ENCODE assay signal across 8 mouse cellular contexts in the genomic region with DNA sequence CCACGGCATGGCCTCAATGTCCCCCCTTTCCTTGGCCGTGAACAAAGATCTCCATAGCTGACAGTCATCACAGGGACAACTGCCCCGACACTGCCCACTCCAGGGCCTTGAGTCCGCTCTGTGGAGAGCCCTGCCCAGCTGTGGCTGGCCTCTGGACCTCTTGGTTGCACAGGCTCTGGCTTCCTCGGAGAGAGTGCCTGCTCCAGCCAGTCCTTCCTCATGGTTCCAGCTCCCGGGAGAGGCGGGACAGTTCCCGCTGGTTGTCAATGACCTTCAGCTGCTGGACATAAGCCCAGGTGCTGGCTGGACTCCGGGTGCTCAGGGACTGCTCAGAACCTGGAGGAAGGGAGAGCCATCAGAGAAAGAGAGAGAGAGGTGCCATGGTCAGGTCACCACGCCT. TPM values are rescaled to one million over a fixed set of nuclear protein-coding genes. Genes with fewer than 3 reads are reported as not detected.
DNase-seq lines count a peak whose midpoint lies in the region; ATAC-seq and TF ChIP-seq lines count a peak whose summit lies in the region.

No protein-coding gene starts in this region.

- H3K9me3 ChIP-seq in neural tube, embryonic 13.5 days: no peaks in the 10 kb centered on the region
- no peaks in the 10 kb centered on the region for H3K9me3 ChIP-seq in heart, embryonic 13.5 days
- no peaks in the 10 kb centered on the region for H3K9me3 ChIP-seq in limb, embryonic 15.5 days
- H3K9me3 ChIP-seq in forebrain, embryonic 14.5 days (replicated peaks; ENCODE audit: control insufficient read depth, low read length): no peaks in the 10 kb centered on the region

- H3K27me3 ChIP-seq in neural tube, embryonic 13.5 days: no peaks in the 10 kb centered on the region
- no peaks in the 10 kb centered on the region for H3K27me3 ChIP-seq in heart, embryonic 13.5 days (replicated peaks)
- H3K27me3 ChIP-seq in limb, embryonic 15.5 days: no peaks in the 10 kb centered on the region
- H3K27me3 ChIP-seq in forebrain, embryonic 14.5 days (replicated peaks; ENCODE audit: control insufficient read depth, insufficient read depth, low read length): no peaks in the 10 kb centered on the region

- no peak overlapping the region for H3K4me3 ChIP-seq in neural tube, embryonic 13.5 days
- no peak overlapping the region for H3K4me3 ChIP-seq in cortical plate, adult 2 months (ENCODE audit: insufficient read depth, low read length)
- H3K4me3 ChIP-seq in heart, embryonic 13.5 days: no peak overlapping the region
- no peak overlapping the region for H3K4me3 ChIP-seq in limb, embryonic 15.5 days
- no peak overlapping the region for H3K4me3 ChIP-seq in forebrain, embryonic 14.5 days (ENCODE audit: low read depth, low read length)

- H3K36me3 ChIP-seq in neural tube, embryonic 13.5 days: no peaks in the 10 kb centered on the region
- H3K36me3 ChIP-seq in heart, embryonic 13.5 days: peaks cover 45% of the 10 kb centered on the region
- H3K36me3 ChIP-seq in limb, embryonic 15.5 days: peaks cover 24% of the 10 kb centered on the region
- H3K36me3 ChIP-seq in forebrain, embryonic 14.5 days (ENCODE audit: control insufficient read depth, insufficient read depth, low read length): no peaks in the 10 kb centered on the region

- 0 out of 2 replicates have a peak overlapping the region, but pooled peaks have one; percentile 2 for H3K9ac ChIP-seq in neural tube, embryonic 13.5 days
- peak overlapping the region; percentile 4 for H3K9ac ChIP-seq in heart, embryonic 13.5 days
- no peak overlapping the region for H3K9ac ChIP-seq in limb, embryonic 15.5 days
- H3K9ac ChIP-seq in forebrain, embryonic 14.5 days (ENCODE audit: low read length): no peak overlapping the region

- DNase-seq in neural tube, embryonic 10.5 days (ENCODE audit: extremely low spot score, low spot score): no peak
- DNase-seq in forebrain, embryonic 14.5 days (ENCODE audit: low spot score): no peak
- no peak for DNase-seq in spleen, postnatal 4 days (ENCODE audit: low spot score in 2 of 2)
- no peak for DNase-seq in thymus, postnatal 36 days

- no peak for ATAC-seq in neural tube, embryonic 13.5 days (ENCODE audit: low read depth)
- ATAC-seq in heart, embryonic 13.5 days (ENCODE audit: extremely low read depth, insufficient number of reproducible peaks, low FRiP score, low TSS enrichment): no peak
- ATAC-seq in limb, embryonic 15.5 days (ENCODE audit: insufficient number of reproducible peaks, low FRiP score, low TSS enrichment, low read depth): no peak
- ATAC-seq in forebrain, embryonic 14.5 days: no peak

- no peak for TF ChIP-seq POLR2A in cortical plate, adult 2 months (IDR thresholded peaks at IDR 0.05; ENCODE audit: extremely low read depth, insufficient read depth, low read length)

- no peak overlapping the region for H3K4me2 ChIP-seq in neural tube, embryonic 13.5 days
- H3K4me2 ChIP-seq in heart, embryonic 13.5 days: no peak overlapping the region
- no peak overlapping the region for H3K4me2 ChIP-seq in limb, embryonic 15.5 days
- H3K4me2 ChIP-seq in forebrain, embryonic 14.5 days (ENCODE audit: low read length): no peak overlapping the region

- H3K27ac ChIP-seq in neural tube, embryonic 13.5 days (replicated peaks): peak overlapping the region; percentile 78
- peak overlapping the region; percentile 68 for H3K27ac ChIP-seq in cortical plate, adult 2 months (ENCODE audit: insufficient read depth, low read length)
- 0 out of 2 replicates have a peak overlapping the region, but pooled peaks have one; percentile 29 for H3K27ac ChIP-seq in heart, embryonic 13.5 days (replicated peaks)
- H3K27ac ChIP-seq in limb, embryonic 15.5 days: 0 out of 2 replicates have a peak overlapping the region, but pooled peaks have one; percentile 33
- H3K27ac ChIP-seq in forebrain, embryonic 14.5 days (ENCODE audit: low read depth, low read length): no peak overlapping the region

- TF ChIP-seq CTCF in cortical plate, adult 2 months (IDR thresholded peaks at IDR 0.05; ENCODE audit: extremely low read depth, insufficient read depth, low read length): no peak

- WGBS in neural tube, embryonic 13.5 days: 76% methylated on average over 10 of the region's 10 CpGs
- 43% methylated on average over 10 of the region's 10 CpGs for WGBS in heart, embryonic 13.5 days
- WGBS in limb, embryonic 15.5 days: 73% methylated on average over 10 of the region's 10 CpGs
- 87% methylated on average over 9 of the region's 10 CpGs for WGBS in forebrain, embryonic 14.5 days

- peaks cover 49% of the 10 kb centered on the region for H3K4me1 ChIP-seq in neural tube, embryonic 13.5 days (replicated peaks)
- no peaks in the 10 kb centered on the region for H3K4me1 ChIP-seq in cortical plate, adult 2 months (ENCODE audit: control insufficient read depth, insufficient read depth, low read length)
- H3K4me1 ChIP-seq in heart, embryonic 13.5 days: peaks cover 82% of the 10 kb centered on the region
- peaks cover 21% of the 10 kb centered on the region for H3K4me1 ChIP-seq in limb, embryonic 15.5 days
- peaks cover 3% of the 10 kb centered on the region for H3K4me1 ChIP-seq in forebrain, embryonic 14.5 days (ENCODE audit: control insufficient read depth, insufficient read depth, low read length)

RNA-seq across cellular contexts. Expression of gene Endou, which starts 14.2 kb away (rescaled TPM):
- polyA plus RNA-seq in neural tube, embryonic 13.5 days (2015; fragmentation: Nextera tagmentation; extraction: Ambion mirVana): 0.25 and 0.29 TPM in 2 replicates
- polyA plus RNA-seq in cortical plate, adult 2 months (2012; rRNA removed): 3.9 and 4.0 TPM in 2 replicates
- polyA plus RNA-seq in heart, embryonic 13.5 days (2015; fragmentation: Nextera tagmentation; extraction: Ambion mirVana): 0.23 and 0.45 TPM in 2 replicates
- polyA plus RNA-seq in limb, embryonic 15.5 days (2015; fragmentation: Nextera tagmentation; extraction: Ambion mirVana): 60.0 and 68.0 TPM in 2 replicates
- polyA plus RNA-seq in forebrain, embryonic 14.5 days (2014; fragmentation: Nextera tagmentation; extraction: Ambion mirVana): 0.11 and 0.14 TPM in 2 replicates

RNA-seq across cellular contexts. Expression of gene Rapgef3, which starts 22.4 kb away (rescaled TPM):
- 10.8 and 12.0 TPM in 2 replicates for polyA plus RNA-seq in neural tube, embryonic 13.5 days (2015; fragmentation: Nextera tagmentation; extraction: Ambion mirVana)
- polyA plus RNA-seq in cortical plate, adult 2 months (2012; rRNA removed): 40.2 and 45.9 TPM in 2 replicates
- polyA plus RNA-seq in heart, embryonic 13.5 days (2015; fragmentation: Nextera tagmentation; extraction: Ambion mirVana): 22.1 and 25.4 TPM in 2 replicates
- 9.8 and 10.7 TPM in 2 replicates for polyA plus RNA-seq in limb, embryonic 15.5 days (2015; fragmentation: Nextera tagmentation; extraction: Ambion mirVana)
- 4.9 and 6.4 TPM in 2 replicates for polyA plus RNA-seq in forebrain, embryonic 14.5 days (2014; fragmentation: Nextera tagmentation; extraction: Ambion mirVana)

RNA-seq across cellular contexts. Expression of gene Slc48a1, which starts 33.0 kb away (rescaled TPM):
- polyA plus RNA-seq in neural tube, embryonic 13.5 days (2015; fragmentation: Nextera tagmentation; extraction: Ambion mirVana): 54.5 and 66.0 TPM in 2 replicates
- 140 and 155 TPM in 2 replicates for polyA plus RNA-seq in cortical plate, adult 2 months (2012; rRNA removed)
- 70.2 and 70.8 TPM in 2 replicates for polyA plus RNA-seq in heart, embryonic 13.5 days (2015; fragmentation: Nextera tagmentation; extraction: Ambion mirVana)
- polyA plus RNA-seq in limb, embryonic 15.5 days (2015; fragmentation: Nextera tagmentation; extraction: Ambion mirVana): 58.7 and 59.0 TPM in 2 replicates
- polyA plus RNA-seq in forebrain, embryonic 14.5 days (2014; fragmentation: Nextera tagmentation; extraction: Ambion mirVana): 65.4 and 69.1 TPM in 2 replicates

RNA-seq across cellular contexts. Expression of gene Rpap3, which starts 39.7 kb away (rescaled TPM):
- polyA plus RNA-seq in neural tube, embryonic 13.5 days (2015; fragmentation: Nextera tagmentation; extraction: Ambion mirVana): 31.1 and 32.7 TPM in 2 replicates
- polyA plus RNA-seq in cortical plate, adult 2 months (2012; rRNA removed): 19.6 and 22.0 TPM in 2 replicates
- polyA plus RNA-seq in heart, embryonic 13.5 days (2015; fragmentation: Nextera tagmentation; extraction: Ambion mirVana): 17.9 and 18.5 TPM in 2 replicates
- polyA plus RNA-seq in limb, embryonic 15.5 days (2015; fragmentation: Nextera tagmentation; extraction: Ambion mirVana): 20.8 and 21.2 TPM in 2 replicates
- polyA plus RNA-seq in forebrain, embryonic 14.5 days (2014; fragmentation: Nextera tagmentation; extraction: Ambion mirVana): 44.3 and 45.4 TPM in 2 replicates

Comparison
In these comparisons a context has a peak if more than half of its experiments do, and no peak if none do; other contexts are left out.
1. H3K9ac ChIP-seq: peak in neural tube, embryonic 13.5 days (single experiment) and heart, embryonic 13.5 days (single experiment); none in limb, embryonic 15.5 days (single experiment) and forebrain, embryonic 14.5 days (single experiment).
2. RNA of gene Endou, which starts 14.2 kb away (polyA plus RNA-seq): 60.0 to 68.0 TPM in limb, embryonic 15.5 days; 3.9 to 4.0 TPM in cortical plate, adult 2 months, 0.23 to 0.45 TPM in heart, embryonic 13.5 days, 0.25 to 0.29 TPM in neural tube, embryonic 13.5 days and 0.11 to 0.14 TPM in forebrain, embryonic 14.5 days; every median in the first group is over 10 times any median in the second.